Mouse (Mus musculus): ENCODE data around the gene Meis3. TPM values are rescaled to one million over a fixed set of nuclear protein-coding genes. Genes with fewer than 3 reads are reported as not detected.

The Meis3 gene
- 2.8 and 3.3 TPM in 2 replicates for polyA plus RNA-seq (2012; ENCODE audit: low replicate concordance)

DNA sequence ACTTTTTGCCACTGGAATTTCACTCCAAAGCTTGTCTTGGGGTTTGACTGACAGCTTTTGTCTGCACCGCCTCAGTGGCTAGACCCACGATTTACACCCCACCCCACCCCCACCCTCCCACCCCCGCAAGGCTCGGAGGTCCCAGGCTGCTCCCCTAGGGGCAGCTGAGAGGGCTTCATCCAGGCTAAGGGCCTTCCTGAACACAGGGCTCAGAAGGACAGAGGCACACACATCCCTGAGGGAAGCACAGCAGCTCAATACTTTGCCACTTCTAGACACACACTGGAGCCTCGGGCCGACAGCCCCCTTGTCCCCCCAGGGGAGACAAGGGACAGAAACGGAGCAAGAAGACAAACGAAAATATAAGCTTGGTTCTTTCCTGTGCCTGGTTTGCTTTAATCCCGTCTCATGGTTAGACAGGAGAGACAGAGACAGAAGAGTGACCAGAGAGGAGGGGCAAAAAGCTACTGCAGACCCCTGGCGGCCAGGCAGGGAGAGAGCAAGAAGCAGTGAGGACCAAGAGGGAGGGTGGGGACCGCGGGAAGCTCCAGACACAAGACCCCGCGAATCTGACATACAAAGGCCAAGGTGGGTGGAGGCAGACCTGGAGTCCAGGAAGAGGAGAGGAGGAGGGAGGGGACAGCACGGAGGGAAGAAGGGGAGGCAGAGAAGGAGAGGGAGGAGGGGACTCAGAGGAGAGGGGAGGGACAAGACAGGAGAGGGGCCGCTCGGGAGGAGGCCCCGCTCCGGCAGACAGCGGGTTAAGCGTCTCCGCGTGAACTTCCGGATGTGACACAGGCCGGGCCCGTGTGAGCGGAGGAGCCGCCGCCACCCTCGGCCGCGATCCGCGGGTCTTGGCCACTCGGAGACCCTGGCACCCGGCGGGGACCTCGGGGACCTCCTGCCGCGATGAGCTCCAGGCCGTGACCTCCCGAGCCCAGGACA is at the start of gene Meis3:
Gene Meis3 (plus strand): TSS at position 494 of the 945 bp plus-strand sequence.

GRCm38 (mm10) chr7:16129421-16129845 is 45.5 kb upstream of the Meis3 start, which contains the start of gene Slc8a2:
Gene Slc8a2, plus strand, starts transcription at chr7:16129826.

DNA sequence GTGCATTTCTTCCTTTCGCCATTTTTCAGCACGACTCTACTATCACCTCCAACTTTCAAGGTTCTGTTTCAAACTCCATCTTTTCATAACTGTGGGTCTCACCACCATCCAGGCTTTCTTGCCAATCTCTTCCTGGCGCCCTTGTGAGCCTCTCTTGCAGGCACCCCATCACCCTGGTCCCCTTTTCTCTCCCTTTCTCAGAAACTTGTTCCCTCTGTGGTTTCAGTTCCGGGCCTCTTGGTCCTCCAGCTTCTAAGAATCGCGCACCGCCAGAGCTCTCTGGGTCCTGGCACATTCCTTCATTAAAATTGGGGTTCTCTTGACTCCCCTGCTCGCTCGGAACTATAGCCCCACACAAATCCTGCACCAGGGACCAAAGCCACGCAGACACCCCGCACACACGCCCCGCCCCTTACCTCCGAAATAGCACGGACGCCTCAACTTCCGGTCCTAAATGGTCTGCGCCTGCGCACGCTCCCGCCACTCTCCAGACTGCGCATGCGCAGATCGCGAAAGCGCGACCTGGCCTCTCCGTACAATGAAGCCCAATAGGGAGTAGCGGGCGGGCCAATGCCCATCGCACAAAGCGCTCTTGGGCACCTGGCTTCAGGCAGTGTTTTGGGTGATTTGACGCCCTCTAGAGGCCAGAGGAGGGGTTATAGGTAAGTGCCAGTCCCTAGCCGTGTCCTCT is 46.8 kb downstream of the Meis3 start, which contains the start of gene Dhx34:
Gene Dhx34 (minus strand): TSS at position 456 of the 691 bp plus-strand sequence.

Other genes with a start within 250 kb of the Meis3 start
- gene Nop53, start 229.0 kb upstream of the Meis3 start, polyA plus RNA-seq (2012; ENCODE audit: low replicate concordance) = 399 and 526 TPM in 2 replicates
- 1.4 and 4.0 TPM in 2 replicates for gene Ehd2, start 207.5 kb upstream of the Meis3 start, polyA plus RNA-seq (2012; ENCODE audit: low replicate concordance)
- gene Bicra, start 127.2 kb upstream of the Meis3 start, polyA plus RNA-seq (2012; ENCODE audit: low replicate concordance) = 93.7 and 130 TPM in 2 replicates
- gene Zfp541, start 113.3 kb upstream of the Meis3 start, polyA plus RNA-seq (2012; ENCODE audit: low replicate concordance) = 0.07 TPM in 1 of 2 replicates, not detected in the other
- gene Napa, start 76.6 kb upstream of the Meis3 start, polyA plus RNA-seq (2012; ENCODE audit: low replicate concordance) = 213 and 314 TPM in 2 replicates
- gene Kptn, start 55.2 kb upstream of the Meis3 start, polyA plus RNA-seq (2012; ENCODE audit: low replicate concordance) = 7.2 and 17.1 TPM in 2 replicates
- gene Slc8a2, start 45.3 kb upstream of the Meis3 start, polyA plus RNA-seq (2012; ENCODE audit: low replicate concordance) = 0.15 and 0.18 TPM in 2 replicates
- gene Dhx34, start 46.9 kb downstream of the Meis3 start, polyA plus RNA-seq (2012; ENCODE audit: low replicate concordance) = 40.4 and 47.8 TPM in 2 replicates
- 0.26 and 2.0 TPM in 2 replicates for gene C5ar2, start 69.1 kb downstream of the Meis3 start, polyA plus RNA-seq (2012; ENCODE audit: low replicate concordance)
- 0.09 and 1.5 TPM in 2 replicates for gene C5ar1, start 84.5 kb downstream of the Meis3 start, polyA plus RNA-seq (2012; ENCODE audit: low replicate concordance)
- 89.0 and 205 TPM in 2 replicates for gene Inafm1, start 98.5 kb downstream of the Meis3 start, polyA plus RNA-seq (2012; ENCODE audit: low replicate concordance)
- gene Ccdc9, start 111.7 kb downstream of the Meis3 start, polyA plus RNA-seq (2012; ENCODE audit: low replicate concordance) = 50.5 and 115 TPM in 2 replicates
- gene Bbc3, start 133.3 kb downstream of the Meis3 start, polyA plus RNA-seq (2012; ENCODE audit: low replicate concordance) = 210 and 580 TPM in 2 replicates
- gene Sae1, start 212.7 kb downstream of the Meis3 start, polyA plus RNA-seq (2012; ENCODE audit: low replicate concordance) = 19.3 and 20.4 TPM in 2 replicates
- 229 and 298 TPM in 2 replicates for gene Zc3h4, start 225.8 kb downstream of the Meis3 start, polyA plus RNA-seq (2012; ENCODE audit: low replicate concordance)